Mouse (Mus musculus): ENCODE results near the gene Plxnb3. TPM values are rescaled to one million over a fixed set of nuclear protein-coding genes. Genes with fewer than 3 reads are reported as not detected.

Plxnb3 gene
- polyA plus RNA-seq (2012) = 0.05 and 0.28 TPM in 2 replicates

DNA sequence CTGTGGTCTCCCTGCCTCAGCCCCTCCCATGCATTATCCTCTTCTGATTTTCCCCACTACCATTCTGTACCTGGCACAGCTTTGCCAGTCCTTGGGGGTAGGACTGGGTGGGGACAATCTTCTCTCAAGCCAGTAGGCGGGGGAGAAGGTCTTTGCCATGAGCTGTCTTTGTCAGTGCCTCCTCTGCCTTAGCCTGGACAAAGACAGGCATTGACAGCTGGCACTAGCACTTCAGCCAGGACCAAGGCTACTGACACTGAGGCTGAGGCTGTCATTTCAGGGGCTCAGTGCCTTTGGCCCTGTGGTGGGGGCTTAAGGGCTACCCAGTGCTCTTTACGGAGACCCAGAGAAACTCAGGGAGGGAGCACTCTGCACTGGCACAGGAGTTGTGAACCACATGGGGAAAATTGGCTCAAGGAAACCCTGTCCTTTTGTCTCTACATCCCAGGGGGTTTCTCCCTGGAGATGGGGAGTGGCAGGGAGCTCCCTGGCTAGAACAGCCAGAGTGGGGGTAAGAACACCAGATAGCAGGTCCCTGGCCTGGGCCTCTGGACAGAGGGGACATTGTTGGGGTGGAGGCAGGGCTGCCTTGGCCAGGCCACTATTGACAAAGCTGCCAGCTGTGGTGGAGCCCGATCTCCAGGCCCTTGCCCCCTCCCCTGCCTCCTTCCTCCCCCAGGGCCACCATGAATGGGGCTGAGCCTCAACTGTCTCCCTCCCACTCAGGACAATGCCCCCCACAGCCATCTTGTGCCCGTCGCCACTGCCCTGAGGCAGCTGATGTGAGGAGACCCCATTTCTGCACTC lies at the start of gene Plxnb3:
Plxnb3 (plus strand) TSS at position 757 of the 807 bp plus-strand sequence.

DNA sequence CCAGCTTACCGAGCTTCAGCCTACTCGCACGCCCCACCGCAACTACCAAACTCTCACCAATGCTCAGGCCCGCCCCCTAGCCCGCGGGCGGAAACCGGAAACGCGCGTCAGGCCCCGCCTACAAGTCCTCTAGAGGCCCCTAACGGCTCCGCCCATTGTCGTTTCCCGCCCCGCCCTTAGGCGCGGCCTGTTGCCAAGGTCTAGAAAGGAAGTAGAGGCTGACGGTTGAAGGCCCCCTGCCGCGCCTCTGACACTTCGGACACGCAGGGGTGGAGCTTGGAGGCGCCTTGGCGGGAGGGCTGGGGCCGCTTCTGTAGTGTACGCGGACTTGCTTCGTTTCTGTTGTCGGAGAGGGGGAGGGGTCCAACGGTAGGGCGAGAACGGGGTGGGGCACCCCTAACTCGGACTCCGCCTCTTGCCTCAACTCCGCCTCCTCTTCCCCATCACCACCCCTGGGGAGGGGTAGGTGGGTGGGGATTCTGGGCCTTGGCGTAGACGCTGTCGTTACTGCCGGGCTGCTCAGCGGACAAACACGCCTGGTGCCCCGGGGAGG lies 40.7 kb upstream of the Plxnb3 start, which contains the start of the genes Bcap31 and Abcd1:
Bcap31 (minus strand) TSS at position 67 of the 553 bp plus-strand sequence.
Abcd1 (plus strand) TSS at position 489 of the 553 bp plus-strand sequence.

DNA sequence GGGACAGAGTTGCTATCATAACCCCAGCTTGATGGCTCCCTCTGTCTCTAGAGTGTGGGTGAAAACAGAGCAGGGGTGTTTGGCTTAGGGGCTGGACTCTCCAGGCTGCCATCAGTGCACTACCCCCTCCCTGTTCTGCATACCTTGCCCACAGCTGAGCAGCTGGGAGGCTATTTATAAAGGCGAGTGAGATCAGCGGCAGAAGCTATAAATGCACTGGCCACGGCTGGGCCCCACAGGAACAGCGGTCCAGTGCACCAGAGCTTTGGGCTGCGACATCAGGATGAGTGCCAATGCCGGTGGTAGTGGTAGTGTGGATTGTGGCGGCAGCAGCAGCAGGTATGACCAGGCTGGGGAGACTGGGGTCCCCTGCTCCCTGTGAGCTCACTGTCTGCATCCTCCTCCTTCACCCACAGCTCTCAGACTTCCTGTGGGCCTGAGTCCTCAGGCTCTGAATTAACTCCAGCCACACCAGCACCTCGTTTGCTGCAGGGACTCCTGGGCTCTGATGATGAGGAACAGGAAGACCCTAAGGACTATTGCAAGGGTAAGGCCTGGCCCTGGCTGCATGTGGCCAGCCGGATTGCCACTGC lies 17.4 kb downstream of the Plxnb3 start, which contains the start of gene Srpk3:
Srpk3 (plus strand) TSS at position 238 of the 593 bp plus-strand sequence.

DNA sequence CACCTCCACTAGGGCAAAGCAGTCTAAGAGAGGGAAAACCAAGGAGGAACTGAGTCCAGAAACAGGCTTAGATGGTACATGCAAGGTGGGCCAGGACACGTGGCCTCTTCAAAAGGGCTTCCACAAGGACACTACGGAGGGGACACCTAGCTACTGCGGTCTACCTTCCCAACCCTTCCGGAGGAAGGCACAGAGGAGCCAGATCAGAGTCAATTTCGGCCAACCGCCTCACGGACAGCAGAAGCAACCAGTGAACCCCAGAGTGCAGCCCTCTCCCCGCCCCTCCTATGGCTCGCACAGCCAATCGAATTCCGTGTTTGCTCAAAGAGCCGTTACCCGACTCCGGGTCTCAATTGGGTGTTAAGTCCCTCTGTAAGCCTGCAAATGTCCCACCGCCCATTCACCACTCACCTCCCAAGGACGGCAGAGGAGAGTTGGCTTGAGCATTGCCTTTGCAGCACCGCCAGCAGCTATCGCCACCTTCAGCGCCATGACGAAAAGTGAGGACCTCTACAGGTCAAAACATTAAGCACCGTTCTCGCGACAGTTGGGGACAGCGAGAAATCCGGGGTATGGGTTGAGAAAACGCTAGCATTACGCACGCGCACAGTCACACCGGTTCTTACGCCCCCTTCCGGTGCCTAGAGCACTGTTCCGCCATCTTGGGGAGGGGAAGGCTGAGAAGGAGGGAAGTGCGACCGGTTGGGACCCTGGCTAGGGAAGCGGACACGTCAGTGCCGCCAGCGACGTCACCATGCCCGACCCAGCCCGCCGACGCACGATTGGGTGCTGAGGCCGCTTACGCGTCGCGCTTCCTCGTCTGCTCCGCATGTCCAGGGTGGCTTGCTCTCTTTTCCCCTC lies 29.7 kb downstream of the Plxnb3 start, which contains the start of the genes Idh3g and Ssr4:
Idh3g (minus strand) TSS at position 534 of the 861 bp plus-strand sequence.
Ssr4 (plus strand) TSS at position 665 of the 861 bp plus-strand sequence.

Other genes starting within 250 kb of the Plxnb3 start
- 0.94 and 1.2 TPM in 2 replicates for gene Dusp9, start 117.7 kb upstream of the Plxnb3 start, polyA plus RNA-seq (2012)
- 1.8 and 2.5 TPM in 2 replicates for gene Pnck, start 97.0 kb upstream of the Plxnb3 start, polyA plus RNA-seq (2012)
- gene Slc6a8, start 83.9 kb upstream of the Plxnb3 start, polyA plus RNA-seq (2012) = 1.2 and 1.5 TPM in 2 replicates
- gene Bcap31, start 40.9 kb upstream of the Plxnb3 start, polyA plus RNA-seq (2012) = 24.4 and 24.8 TPM in 2 replicates
- 52.2 and 64.9 TPM in 2 replicates for gene Abcd1, start 40.5 kb upstream of the Plxnb3 start, polyA plus RNA-seq (2012)
- gene Srpk3, start 17.3 kb downstream of the Plxnb3 start, polyA plus RNA-seq (2012) = 0.09 and 0.21 TPM in 2 replicates
- gene Idh3g, start 29.8 kb downstream of the Plxnb3 start, polyA plus RNA-seq (2012) = 32.7 and 38.6 TPM in 2 replicates
- gene Ssr4, start 29.9 kb downstream of the Plxnb3 start, polyA plus RNA-seq (2012) = 25.8 and 39.7 TPM in 2 replicates
- gene Pdzd4, start 67.9 kb downstream of the Plxnb3 start, polyA plus RNA-seq (2012) = 0.97 and 1.5 TPM in 2 replicates
- gene Avpr2, start 135.0 kb downstream of the Plxnb3 start, polyA plus RNA-seq (2012) = not detected in 2 replicates
- gene L1cam, start 139.0 kb downstream of the Plxnb3 start, polyA plus RNA-seq (2012) = 1.2 and 1.6 TPM in 2 replicates
- gene Arhgap4, start 164.8 kb downstream of the Plxnb3 start, polyA plus RNA-seq (2012) = 31.8 and 39.8 TPM in 2 replicates
- gene Naa10, start 164.9 kb downstream of the Plxnb3 start, polyA plus RNA-seq (2012) = 178 and 186 TPM in 2 replicates
- gene Renbp, start 173.8 kb downstream of the Plxnb3 start, polyA plus RNA-seq (2012) = 44.9 and 57.0 TPM in 2 replicates
- 129 and 154 TPM in 2 replicates for gene Hcfc1, start 209.3 kb downstream of the Plxnb3 start, polyA plus RNA-seq (2012)